Mouse (Mus musculus) hindbrain, embryonic 14.5 days (tissue): ENCODE measurements around the gene Asb11. TPM values are rescaled to one million over a fixed set of nuclear protein-coding genes. Genes with fewer than 3 reads are reported as not detected.

Experiments
- ATAC-seq: fragments of 200-750 bp; cut with Nextera tagmentation; 2 replicates; pipeline ENCODE4 v1.8.0; 2017; ENCODE audit warnings: moderate number of reproducible peaks, mild to moderate bottlenecking, moderate TSS enrichment, moderate library complexity; ENCODE audit not compliant: low FRiP score
- DNase-seq: peaks from one replicate; pipeline ENCODE4 v3.0.0-alpha.2; 2015; ENCODE audit warnings: low spot score
- H3K27ac ChIP-seq: fragments of 300-500 bp; sonication (generic); 2 replicates; pipeline ENCODE4 v1.5.1; 2014; ENCODE audit warnings: mild to moderate bottlenecking, moderate library complexity
- H3K27me3 ChIP-seq: fragments of 300-500 bp; sonication (generic); 2 replicates; pipeline ENCODE4 v1.6.1; 2014; ENCODE audit warnings: mild to moderate bottlenecking, low read length, mixed read lengths; ENCODE audit not compliant: control insufficient read depth, insufficient read depth
- H3K36me3 ChIP-seq: fragments of 300-500 bp; sonication (generic); replicated peaks from 2 replicates; pipeline ENCODE4 v1.6.1; 2014; ENCODE audit not compliant: control insufficient read depth, insufficient read depth
- H3K4me1 ChIP-seq: fragments of 300-500 bp; sonication (generic); replicated peaks from 2 replicates; pipeline ENCODE4 v1.6.1; 2014; ENCODE audit warnings: antibody characterized with exemption, low read length, mixed read lengths; ENCODE audit not compliant: control insufficient read depth, insufficient read depth
- H3K4me2 ChIP-seq: fragments of 300-500 bp; sonication (generic); replicated peaks from 2 replicates; pipeline ENCODE4 v1.6.1; 2014; ENCODE audit warnings: mild to moderate bottlenecking, moderate library complexity
- H3K4me3 ChIP-seq: fragments of 300-500 bp; sonication (generic); replicated peaks from 2 replicates; pipeline ENCODE4 v1.5.1; 2014; ENCODE audit warnings: mild to moderate bottlenecking, low read length
- H3K9ac ChIP-seq: fragments of 300-500 bp; sonication (generic); 2 replicates; pipeline ENCODE4 v1.6.1; 2014
- H3K9me3 ChIP-seq: fragments of 300-500 bp; sonication (generic); 2 replicates; pipeline ENCODE4 v1.6.1; 2016; ENCODE audit warnings: low read length; ENCODE audit not compliant: control insufficient read depth
- WGBS: fragments of 180-500 bp; shearing (Covaris S2); extraction: QIAGEN DNeasy Blood & Tissue Kit; methylation state at CpG from one replicate; pipeline ENCODE4 v1.1.7; 2014; 5-methylcytosine and 5-hydroxymethylcytosine counted together
- polyA plus RNA-seq: library from polyadenylated mRNA; unstranded; fragments of >200 nt; fragmentation: Nextera tagmentation; extraction: Ambion mirVana; gene quantifications from 2 replicates; pipeline ENCODE4 v1.2.1, GENCODE M21; 2014

Asb11 gene
- not detected in 2 replicates for polyA plus RNA-seq

GRCm38 (mm10) chrX:164436709-164437108 is at the start of gene Asb11:
Asb11 (plus strand) TSS chrX:164436994.
- Histone ChIP-seq H3K4me2 (no peak within 1 kb of the TSS), H3K9ac (no peak within 1 kb of the TSS), H3K27ac (no peak within 1 kb of the TSS), H3K27me3 (0 out of 2 replicates have a peak, but pooled peaks cover 9% of the 10 kb centered on the region), H3K4me3 (no peak within 1 kb of the TSS), H3K9me3 (no peaks in the 10 kb centered on the region), H3K36me3 (0 out of 2 replicates have a peak, but pooled peaks cover 4% of the 10 kb centered on the region), H3K4me1 (no peaks in the 10 kb centered on the region)
- DNase-seq (no peak), ATAC-seq (no peak)
- 82% methylated on average over 8 of the region's 8 CpGs for WGBS

- DNase-seq (no peak), ATAC-seq (no peak)
- Histone ChIP-seq H3K4me1 (no peaks in the 10 kb centered on the region), H3K9ac (no peak overlapping the region), H3K4me3 (no peak overlapping the region), H3K36me3 (no peaks in the 10 kb centered on the region), H3K27ac (no peak overlapping the region), H3K4me2 (no peak overlapping the region), H3K9me3 (no peaks in the 10 kb centered on the region), H3K27me3 (no peaks in the 10 kb centered on the region; the same call in 1 of the 2 replicates)
- 78% methylated on average over 4 of the region's 4 CpGs for WGBS
Observed at GRCm38 (mm10) chrX:164394091-164394490, 42.7 kb upstream of the Asb11 start.

GRCm38 (mm10) chrX:164398456-164398855 is 38.3 kb upstream of the Asb11 start:
- no peaks in the 10 kb centered on the region for H3K27me3 ChIP-seq
- peak; percentile 59 for DNase-seq
- no peak overlapping the region for H3K27ac ChIP-seq
- no peaks in the 10 kb centered on the region for H3K36me3 ChIP-seq
- H3K4me3 ChIP-seq = no peak overlapping the region
- H3K9ac ChIP-seq = no peak overlapping the region
- 60% methylated on average over 3 of the region's 3 CpGs for WGBS
- H3K4me2 ChIP-seq = no peak overlapping the region
- no peaks in the 10 kb centered on the region for H3K9me3 ChIP-seq
- no peak; the same call in 1 of the 2 replicates for ATAC-seq
- H3K4me1 ChIP-seq = no peaks in the 10 kb centered on the region

- Histone ChIP-seq H3K4me3 (no peak overlapping the region), H3K27me3 (no peaks in the 10 kb centered on the region), H3K36me3 (no peaks in the 10 kb centered on the region), H3K4me2 (no peak overlapping the region), H3K9ac (no peak overlapping the region), H3K9me3 (no peaks in the 10 kb centered on the region), H3K4me1 (no peaks in the 10 kb centered on the region), H3K27ac (no peak overlapping the region)
- DNase-seq = no peak
- ATAC-seq = no peak
Observed at GRCm38 (mm10) chrX:164405080-164405649, 31.6 kb upstream of the Asb11 start.

- Histone ChIP-seq H3K27me3 (no peaks in the 10 kb centered on the region), H3K9ac (no peak overlapping the region), H3K27ac (no peak overlapping the region), H3K36me3 (no peaks in the 10 kb centered on the region), H3K9me3 (no peaks in the 10 kb centered on the region), H3K4me3 (no peak overlapping the region), H3K4me1 (no peaks in the 10 kb centered on the region), H3K4me2 (no peak overlapping the region)
- 80% methylated on average over 9 of the region's 9 CpGs for WGBS
- DNase-seq (no peak), ATAC-seq (no peak)
Observed at GRCm38 (mm10) chrX:164406133-164407022, 30.4 kb upstream of the Asb11 start.

- DNase-seq (no peak), ATAC-seq (no peak)
- Histone ChIP-seq H3K4me3 (no peak overlapping the region), H3K27me3 (no peaks in the 10 kb centered on the region), H3K36me3 (no peaks in the 10 kb centered on the region), H3K4me2 (no peak overlapping the region), H3K4me1 (no peaks in the 10 kb centered on the region), H3K27ac (no peak overlapping the region), H3K9ac (no peak overlapping the region), H3K9me3 (no peaks in the 10 kb centered on the region)
- 81% methylated on average over 3 of the region's 3 CpGs for WGBS
Observed at GRCm38 (mm10) chrX:164408301-164408927, 28.4 kb upstream of the Asb11 start.

GRCm38 (mm10) chrX:164410562-164410961 is 26.2 kb upstream of the Asb11 start:
- ATAC-seq = no peak
- no peak overlapping the region for H3K4me2 ChIP-seq
- no peak overlapping the region for H3K9ac ChIP-seq
- no peaks in the 10 kb centered on the region for H3K4me1 ChIP-seq
- H3K36me3 ChIP-seq = no peaks in the 10 kb centered on the region
- H3K4me3 ChIP-seq = no peak overlapping the region
- no peak for DNase-seq
- no peaks in the 10 kb centered on the region for H3K27me3 ChIP-seq
- H3K27ac ChIP-seq = no peak overlapping the region
- 88% methylated on average over 1 of the region's 1 CpGs for WGBS
- H3K9me3 ChIP-seq = no peaks in the 10 kb centered on the region

GRCm38 (mm10) chrX:164416803-164417202 is 20.0 kb upstream of the Asb11 start:
- 0 out of 2 replicates have a peak, but pooled peaks cover 4% of the 10 kb centered on the region for H3K4me1 ChIP-seq
- no peak overlapping the region for H3K27ac ChIP-seq
- H3K27me3 ChIP-seq = peaks cover 4% of the 10 kb centered on the region; the same call in 1 of the 2 replicates
- H3K9me3 ChIP-seq = no peaks in the 10 kb centered on the region
- H3K36me3 ChIP-seq = no peaks in the 10 kb centered on the region
- no peak overlapping the region for H3K4me3 ChIP-seq
- WGBS = 78% methylated on average over 2 of the region's 2 CpGs
- DNase-seq = no peak
- H3K4me2 ChIP-seq = no peak overlapping the region
- no peak for ATAC-seq
- H3K9ac ChIP-seq = no peak overlapping the region

- Histone ChIP-seq H3K27ac (no peak overlapping the region), H3K4me1 (0 out of 2 replicates have a peak, but pooled peaks cover 4% of the 10 kb centered on the region), H3K36me3 (0 out of 2 replicates have a peak, but pooled peaks cover under 1% of the 10 kb centered on the region), H3K4me2 (no peak overlapping the region), H3K9ac (no peak overlapping the region), H3K4me3 (no peak overlapping the region), H3K27me3 (peaks cover 4% of the 10 kb centered on the region; the same call in 1 of the 2 replicates), H3K9me3 (no peaks in the 10 kb centered on the region)
- DNase-seq (no peak), ATAC-seq (no peak)
Observed at GRCm38 (mm10) chrX:164418008-164418407, 18.8 kb upstream of the Asb11 start.
